Mouse (Mus musculus) hindbrain, embryonic 13.5 days (tissue): ENCODE data around the gene Alpk1. TPM values are rescaled to one million over a fixed set of nuclear protein-coding genes. Genes with fewer than 3 reads are reported as not detected.
A peak's percentile ranks its signal among the peaks of the same experiment; 100 is the strongest.

Experiments
- ATAC-seq: fragments of 200-750 bp; cut with Nextera tagmentation; 2 replicates; pipeline ENCODE4 v1.8.0; 2017; ENCODE audit warnings: moderate TSS enrichment; ENCODE audit not compliant: low FRiP score
- H3K27ac ChIP-seq: fragments of 300-500 bp; sonication (generic); 2 replicates; pipeline ENCODE4 v1.5.1; 2015; ENCODE audit warnings: inconsistent platforms, mild to moderate bottlenecking, moderate library complexity
- H3K27me3 ChIP-seq: fragments of 300-500 bp; sonication (generic); 2 replicates; pipeline ENCODE4 v1.6.1; 2015; ENCODE audit warnings: mild to moderate bottlenecking, inconsistent platforms
- H3K36me3 ChIP-seq: fragments of 300-500 bp; sonication (generic); 2 replicates; pipeline ENCODE4 v1.6.1; 2015; ENCODE audit warnings: mild to moderate bottlenecking, inconsistent platforms
- H3K4me1 ChIP-seq: fragments of 300-500 bp; sonication (generic); replicated peaks from 2 replicates; pipeline ENCODE4 v1.6.1; 2015; ENCODE audit warnings: inconsistent platforms
- H3K4me2 ChIP-seq: fragments of 300-500 bp; sonication (generic); 2 replicates; pipeline ENCODE4 v1.6.1; 2015; ENCODE audit warnings: inconsistent platforms, mild to moderate bottlenecking, moderate library complexity
- H3K4me3 ChIP-seq: fragments of 300-500 bp; sonication (generic); 2 replicates; pipeline ENCODE4 v1.5.1; 2015; ENCODE audit warnings: mild to moderate bottlenecking, inconsistent platforms
- H3K9ac ChIP-seq: fragments of 300-500 bp; sonication (generic); 2 replicates; pipeline ENCODE4 v1.6.1; 2015; ENCODE audit warnings: mild to moderate bottlenecking, inconsistent platforms
- H3K9me3 ChIP-seq: fragments of 300-500 bp; sonication (generic); 2 replicates; pipeline ENCODE4 v1.6.1; 2016; ENCODE audit warnings: inconsistent platforms
- WGBS: fragments of 180-500 bp; shearing (Covaris S2); methylation state at CpG from one replicate; pipeline ENCODE4 v1.1.7; 2015; 5-methylcytosine and 5-hydroxymethylcytosine counted together
- polyA plus RNA-seq: library from polyadenylated mRNA; unstranded; fragments of >200 nt; fragmentation: Nextera tagmentation; extraction: Ambion mirVana; gene quantifications from 2 replicates; pipeline ENCODE4 v1.2.1, GENCODE M21; 2015

Gene Alpk1
- polyA plus RNA-seq, 1 experiment from 2014 or later, result 0.79 TPM

DNA sequence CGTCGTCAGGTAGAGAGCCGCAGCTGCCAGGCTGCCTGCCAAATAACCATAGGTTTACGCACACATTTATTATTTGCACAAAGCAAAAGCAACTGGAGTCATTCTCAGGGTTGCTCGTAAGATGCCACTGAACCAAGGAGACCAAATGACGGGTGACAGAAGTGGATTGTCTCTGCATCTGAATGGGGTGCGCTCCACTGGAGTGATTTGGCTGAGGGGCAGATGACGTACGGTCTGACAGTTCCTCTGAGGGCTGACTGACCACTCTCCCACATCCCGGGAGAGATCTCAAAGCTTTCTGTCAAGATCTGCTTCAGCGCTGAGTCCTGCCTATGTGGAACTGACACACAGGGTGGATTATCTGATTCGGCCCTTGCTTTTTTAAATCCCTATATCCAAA, 24.7 kb upstream of the Alpk1 start:
- WGBS, result 66% methylated on average over 12 of the region's 12 CpGs
- H3K27ac ChIP-seq, result no peak overlapping the region
- no peak overlapping the region for H3K4me2 ChIP-seq
- H3K36me3 ChIP-seq, result peaks cover 37% of the 10 kb centered on the region
- H3K9ac ChIP-seq, result no peak overlapping the region; the same call in 1 of the 2 replicates
- no peak for ATAC-seq
- no peaks in the 10 kb centered on the region for H3K9me3 ChIP-seq
- no peaks in the 10 kb centered on the region for H3K27me3 ChIP-seq
- peaks cover 5% of the 10 kb centered on the region for H3K4me1 ChIP-seq
- H3K4me3 ChIP-seq, result no peak overlapping the region

DNA sequence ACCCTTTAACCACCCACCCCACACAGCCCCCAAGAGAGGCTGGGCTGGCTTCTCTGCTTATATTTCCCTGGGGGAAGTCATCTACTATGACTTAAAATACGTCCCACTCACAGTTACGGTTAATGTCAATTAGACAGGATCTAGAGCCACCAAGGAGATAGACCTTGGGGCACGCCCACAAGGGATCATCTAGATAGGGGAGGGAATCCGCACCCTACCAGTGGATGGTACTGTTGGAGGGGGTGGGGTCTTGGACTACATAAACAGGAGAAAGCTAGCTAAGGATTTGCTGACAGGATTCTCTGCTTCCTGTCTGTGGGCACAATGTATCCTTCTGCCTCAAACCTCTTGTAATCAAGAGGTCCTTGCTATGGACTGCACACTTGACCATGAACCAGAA, 24.1 kb upstream of the Alpk1 start:
- H3K4me2 ChIP-seq, result no peak overlapping the region
- peaks cover 5% of the 10 kb centered on the region for H3K4me1 ChIP-seq
- no peak overlapping the region for H3K9ac ChIP-seq
- H3K27me3 ChIP-seq, result no peaks in the 10 kb centered on the region
- no peak for ATAC-seq
- H3K27ac ChIP-seq, result no peak overlapping the region
- H3K36me3 ChIP-seq, result peaks cover 32% of the 10 kb centered on the region
- H3K4me3 ChIP-seq, result no peak overlapping the region
- WGBS, result 93% methylated on average over 4 of the region's 4 CpGs
- H3K9me3 ChIP-seq, result no peaks in the 10 kb centered on the region

DNA sequence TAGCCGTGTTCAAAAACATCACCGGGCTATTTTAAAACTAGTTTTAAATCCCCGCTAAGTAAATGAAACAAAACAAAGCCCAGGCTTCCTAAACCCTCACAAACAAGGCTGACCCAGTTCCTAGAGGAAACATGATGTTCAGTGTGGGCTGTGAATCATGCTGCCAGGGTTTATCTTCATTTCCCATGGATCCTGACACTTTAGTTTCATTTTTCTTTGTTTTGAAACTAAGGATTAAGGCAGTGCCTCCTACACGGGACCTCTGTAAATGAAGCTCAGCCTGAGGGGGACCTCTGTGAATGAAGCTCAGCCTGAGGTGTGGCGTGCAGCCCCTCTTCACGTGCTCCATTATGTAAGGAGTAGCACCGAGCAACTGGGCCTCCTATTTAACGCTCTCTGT, 22.5 kb upstream of the Alpk1 start:
- no peak for ATAC-seq
- H3K27ac ChIP-seq, result no peak overlapping the region
- no peaks in the 10 kb centered on the region for H3K9me3 ChIP-seq
- H3K4me1 ChIP-seq, result peaks cover 5% of the 10 kb centered on the region
- no peak overlapping the region for H3K4me2 ChIP-seq
- no peaks in the 10 kb centered on the region for H3K27me3 ChIP-seq
- H3K4me3 ChIP-seq, result no peak overlapping the region
- peaks cover 16% of the 10 kb centered on the region for H3K36me3 ChIP-seq
- no peak overlapping the region for H3K9ac ChIP-seq
- WGBS, result 61% methylated on average over 8 of the region's 8 CpGs

GRCm38 (mm10) chr3:127801162-127801561, 20.8 kb upstream of the Alpk1 start:
- Histone ChIP-seq H3K4me3 (no peak overlapping the region), H3K4me2 (no peak overlapping the region), H3K4me1 (peaks cover 5% of the 10 kb centered on the region), H3K9me3 (no peaks in the 10 kb centered on the region), H3K9ac (no peak overlapping the region), H3K27ac (no peak overlapping the region), H3K27me3 (no peaks in the 10 kb centered on the region), H3K36me3 (peaks cover 5% of the 10 kb centered on the region)
- ATAC-seq, result no peak
- 95% methylated on average over 8 of the region's 8 CpGs for WGBS

DNA sequence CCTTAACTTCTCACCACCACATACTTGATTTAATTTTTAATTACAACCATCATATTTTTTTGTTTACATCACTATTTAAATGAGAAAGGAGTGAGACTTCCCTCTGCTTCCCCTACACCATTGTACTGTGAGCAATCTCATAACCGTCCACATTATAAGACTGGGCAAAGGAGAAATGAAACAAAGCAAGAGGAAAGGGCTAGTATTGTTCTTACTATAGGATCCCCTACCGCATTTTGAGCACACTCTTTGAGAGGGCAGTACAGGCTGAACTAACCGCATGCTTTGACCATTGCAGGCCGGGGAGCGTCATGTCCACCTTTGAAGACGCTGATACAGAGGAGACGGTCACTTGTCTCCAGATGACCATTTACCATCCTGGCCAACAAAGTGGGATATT, 15.9 kb upstream of the Alpk1 start:
- H3K27ac ChIP-seq, result no peak overlapping the region
- peaks cover 1% of the 10 kb centered on the region for H3K4me1 ChIP-seq
- no peak overlapping the region for H3K9ac ChIP-seq
- H3K36me3 ChIP-seq, result no peaks in the 10 kb centered on the region
- ATAC-seq, result no peak
- H3K9me3 ChIP-seq, result no peaks in the 10 kb centered on the region
- no peak overlapping the region for H3K4me3 ChIP-seq
- WGBS, result 95% methylated on average over 7 of the region's 7 CpGs
- no peak overlapping the region for H3K4me2 ChIP-seq
- peaks cover 15% of the 10 kb centered on the region for H3K27me3 ChIP-seq

- Histone ChIP-seq H3K4me3 (no peak overlapping the region), H3K36me3 (no peaks in the 10 kb centered on the region), H3K4me2 (no peak overlapping the region), H3K27me3 (peaks cover 20% of the 10 kb centered on the region), H3K9ac (no peak overlapping the region), H3K9me3 (no peaks in the 10 kb centered on the region), H3K27ac (no peak overlapping the region), H3K4me1 (peaks cover 6% of the 10 kb centered on the region)
- ATAC-seq, result no peak
- 94% methylated on average over 3 of the region's 3 CpGs for WGBS
Measured at GRCm38 (mm10) chr3:127795762-127796161, 15.4 kb upstream of the Alpk1 start.

DNA sequence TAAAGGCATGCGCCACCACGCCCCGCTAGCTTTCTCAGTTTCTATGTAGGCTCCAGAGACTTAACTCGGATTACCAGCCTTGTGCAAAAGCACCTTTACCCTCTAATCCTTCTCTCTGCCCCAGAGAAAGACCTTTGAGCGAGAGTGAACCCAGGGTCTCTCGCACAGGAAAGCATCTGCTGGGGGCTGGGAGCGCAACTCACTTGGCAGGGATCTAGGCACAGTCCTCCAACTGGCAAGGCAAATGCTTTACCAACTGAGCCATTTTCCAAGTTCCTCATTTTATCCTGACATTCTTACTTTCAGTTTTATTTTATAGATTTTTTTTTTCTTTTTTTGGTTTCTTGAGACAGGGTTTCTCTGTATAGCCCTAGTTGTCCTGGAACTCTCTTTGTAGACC, 12.7 kb upstream of the Alpk1 start:
- no peaks in the 10 kb centered on the region for H3K36me3 ChIP-seq

GRCm38 (mm10) chr3:127791595-127792561, 11.6 kb upstream of the Alpk1 start:
- WGBS, result 72% methylated on average over 4 of the region's 4 CpGs
- Histone ChIP-seq H3K36me3 (no peaks in the 10 kb centered on the region), H3K27ac (no peak overlapping the region), H3K9ac (no peak overlapping the region), H3K4me2 (peak overlapping the region; percentile 95), H3K9me3 (no peaks in the 10 kb centered on the region), H3K27me3 (peaks cover 55% of the 10 kb centered on the region), H3K4me3 (no peak overlapping the region; the same call in 1 of the 2 replicates), H3K4me1 (peaks cover 21% of the 10 kb centered on the region)
- no peak for ATAC-seq

More for the DNA sequence above, 12.7 kb upstream of the Alpk1 start:
- Histone ChIP-seq H3K9me3 (no peaks in the 10 kb centered on the region), H3K4me3 (no peak overlapping the region), H3K4me2 (no peak overlapping the region), H3K9ac (no peak overlapping the region), H3K4me1 (peaks cover 21% of the 10 kb centered on the region), H3K27me3 (peaks cover 45% of the 10 kb centered on the region), H3K27ac (no peak overlapping the region)
- no peak for ATAC-seq
- WGBS, result 81% methylated on average over 7 of the region's 7 CpGs

DNA sequence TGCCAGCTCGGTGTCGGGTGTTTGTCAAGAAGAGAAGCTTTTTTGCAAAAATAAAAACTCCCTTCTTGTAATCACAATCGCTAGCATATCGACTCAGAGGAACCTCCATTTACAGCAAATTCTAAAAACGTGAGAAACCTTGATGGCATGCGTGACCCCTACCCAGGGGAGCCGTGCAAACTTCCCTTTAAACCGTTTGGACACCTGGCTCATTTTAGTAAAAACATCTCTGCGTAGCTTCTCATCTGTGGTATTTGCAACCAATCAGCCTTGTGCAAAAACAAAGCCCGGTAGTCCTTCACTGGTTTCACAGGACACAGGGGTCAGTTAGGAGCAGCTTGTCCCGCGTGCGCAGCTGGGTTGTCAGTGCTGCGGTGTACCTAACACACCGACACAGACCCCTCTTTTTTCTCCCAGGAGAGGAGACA, 10.7 kb upstream of the Alpk1 start:
- whole genome bisulfite sequencing, result under 1% methylated on average over 15 of the region's 15 CpGs
- ATAC-seq, result no peak
- H3K4me1 ChIP-seq, result peaks cover 21% of the 10 kb centered on the region
- peak overlapping the region; percentile 55 for H3K4me3 ChIP-seq
- 0 out of 2 replicates have a peak overlapping the region, but pooled peaks have one; percentile 40 for H3K27ac ChIP-seq
- no peaks in the 10 kb centered on the region for H3K9me3 ChIP-seq
- peaks cover 62% of the 10 kb centered on the region for H3K27me3 ChIP-seq
- H3K36me3 ChIP-seq, result no peaks in the 10 kb centered on the region
- peak overlapping the region; percentile 63 for H3K9ac ChIP-seq
- peak overlapping the region; percentile 95 for H3K4me2 ChIP-seq

- ATAC-seq, result peak; percentile 74
- Histone ChIP-seq H3K9ac (peak overlapping the region; percentile 70), H3K4me2 (peak overlapping the region; percentile 95), H3K27ac (peak overlapping the region; percentile 40; the same call in 1 of the 2 replicates), H3K4me3 (peak overlapping the region; percentile 55), H3K9me3 (no peaks in the 10 kb centered on the region), H3K27me3 (peaks cover 64% of the 10 kb centered on the region), H3K36me3 (no peaks in the 10 kb centered on the region), H3K4me1 (peaks cover 21% of the 10 kb centered on the region)
- WGBS, result under 1% methylated on average over 34 of the region's 36 CpGs
Measured at GRCm38 (mm10) chr3:127790234-127791055, 10.1 kb upstream of the Alpk1 start.

- peak within 1 kb of the TSS; percentile 55 for H3K4me3 ChIP-seq
- peak within 1 kb of the TSS; percentile 70 for H3K9ac ChIP-seq
- no peaks in the 10 kb centered on the region for H3K36me3 ChIP-seq
- no peaks in the 10 kb centered on the region for H3K9me3 ChIP-seq
- H3K4me1 ChIP-seq, result peaks cover 21% of the 10 kb centered on the region
- peak within 1 kb of the TSS; percentile 40; the same call in 1 of the 2 replicates for H3K27ac ChIP-seq
- peak within 1 kb of the TSS; percentile 95 for H3K4me2 ChIP-seq
- under 1% methylated on average over 44 of the region's 44 CpGs for WGBS
- ATAC-seq, result peak; percentile 73
- H3K27me3 ChIP-seq, result peaks cover 64% of the 10 kb centered on the region
Measured at GRCm38 (mm10) chr3:127789500-127790191, 9.3 kb upstream of the Alpk1 start, which contains the start of gene Tifa. Tifa (plus strand) TSS chr3:127789805.
